Mouse (Mus musculus) heart, postnatal 10 days (tissue): Measurements from ENCODE around the gene Tlnrd1. TPM values are rescaled to one million over a fixed set of nuclear protein-coding genes. Genes with fewer than 3 reads are reported as not detected.

Experiments
- DNase-seq, 2 experiments: peaks; one replicate each; pipeline ENCODE4 v3.0.0; 2021
- intact Hi-C: fragments of 180-260 bp; cut with DNase I; formaldehyde crosslinking; loops from one replicate; pipeline ENCODE4 v1.15.1; 2025
- total RNA-seq, 2 experiments: library from RNA; stranded (reverse); gene quantifications; 2 replicates each; pipeline ENCODE4 v1.2.3; 2021

Gene Tlnrd1
- total RNA-seq, 2 experiments from 2014 or later = 21.7 to 23.3 TPM

GRCm38 (mm10) chr7:83885835-83886234 lies 1.7 kb upstream of the Tlnrd1 start:
- intact Hi-C loops = loop anchor here (1.0 kb wide), 1 partner anchor 218 kb away; no protein-coding TSS in a partner anchor
- no peak for DNase-seq

GRCm38 (mm10) chr7:83884921-83885532 lies 922 bp upstream of the Tlnrd1 start:
- intact Hi-C loops = loop anchor here (1.0 to 5.0 kb wide), 2 partner anchors 75 to 228 kb away; no protein-coding TSS in a partner anchor
- DNase-seq = peak; percentile 25 to 40

GRCm38 (mm10) chr7:83883276-83884020 lies 657 bp downstream of the Tlnrd1 start:
- DNase-seq = peak; percentile 78 to 79
- intact Hi-C loops = loop anchor here (1.0 to 5.0 kb wide), 2 partner anchors 73 to 226 kb away; no protein-coding TSS in a partner anchor

- DNase-seq = peak; percentile 63 to 67
- intact Hi-C loops = loop anchor here (5.0 kb wide), 1 partner anchor 225 kb away; no protein-coding TSS in a partner anchor
Observed at GRCm38 (mm10) chr7:83882633-83883275, 1.4 kb downstream of the Tlnrd1 start.

- intact Hi-C loops = loop anchor here (5.0 kb wide), 1 partner anchor 225 kb away; no protein-coding TSS in a partner anchor
- DNase-seq = peak in 1 of 2 experiments; percentile 15
Observed at GRCm38 (mm10) chr7:83882150-83882632, 1.9 kb downstream of the Tlnrd1 start.

GRCm38 (mm10) chr7:83878676-83879448 lies 5.2 kb downstream of the Tlnrd1 start:
- peak; percentile 23 to 29 for DNase-seq
- intact Hi-C loops = loop anchor here (10.0 kb wide), 1 partner anchor 1014 kb away; the partner anchor contains the start of gene Mex3b

GRCm38 (mm10) chr7:83877088-83877487 lies 7.0 kb downstream of the Tlnrd1 start:
- no peak for DNase-seq
- intact Hi-C loops = loop anchor here (10.0 kb wide), 1 partner anchor 1012 kb away; the partner anchor contains the start of gene Mex3b

GRCm38 (mm10) chr7:83869839-83870543 lies 14.1 kb downstream of the Tlnrd1 start:
- DNase-seq = no peak
- intact Hi-C loops = loop anchor here (10.0 kb wide), 1 partner anchor 1005 kb away; the partner anchor contains the start of gene Mex3b

- DNase-seq = no peak
- intact Hi-C loops = no loop called here
Observed at GRCm38 (mm10) chr7:83868200-83868599, 15.9 kb downstream of the Tlnrd1 start.

- intact Hi-C loops = no loop called here
- DNase-seq = no peak
Observed at GRCm38 (mm10) chr7:83863554-83863953, 20.6 kb downstream of the Tlnrd1 start.

- peak; percentile 60 to 61 for DNase-seq
- intact Hi-C loops = no loop called here
Observed at GRCm38 (mm10) chr7:83859378-83860083, 24.6 kb downstream of the Tlnrd1 start.

GRCm38 (mm10) chr7:83857921-83858320 lies 26.2 kb downstream of the Tlnrd1 start:
- intact Hi-C loops = no loop called here
- no peak for DNase-seq

GRCm38 (mm10) chr7:83857208-83857488 lies 27.0 kb downstream of the Tlnrd1 start:
- DNase-seq = no peak
- intact Hi-C loops = no loop called here

- intact Hi-C loops = no loop called here
- peak; percentile 42 to 57 for DNase-seq
Observed at GRCm38 (mm10) chr7:83856353-83857207, 27.5 kb downstream of the Tlnrd1 start.

- DNase-seq = no peak
- intact Hi-C loops = no loop called here
Observed at GRCm38 (mm10) chr7:83855203-83855602, 28.9 kb downstream of the Tlnrd1 start.

- intact Hi-C loops = no loop called here
- DNase-seq = no peak
Observed at GRCm38 (mm10) chr7:83852381-83853380, 31.4 kb downstream of the Tlnrd1 start.
